Mouse (Mus musculus): Measurements from ENCODE around the gene Carm1. TPM values are rescaled to one million over a fixed set of nuclear protein-coding genes. Genes with fewer than 3 reads are reported as not detected.

Carm1 gene
- polyA plus RNA-seq (2014; fragmentation: Nextera tagmentation; extraction: Ambion mirVana), result 54.9 TPM in 2 replicates

- H3K9me3 ChIP-seq (ENCODE audit: control insufficient read depth, low read length), result no peaks in the 10 kb centered on the region
- peak within 1 kb of the TSS; percentile 71 for H3K4me2 ChIP-seq
- H3K27me3 ChIP-seq (replicated peaks; ENCODE audit: control insufficient read depth, insufficient read depth, low read length), result no peaks in the 10 kb centered on the region
- peaks cover 11% of the 10 kb centered on the region for H3K4me1 ChIP-seq (replicated peaks; ENCODE audit: control insufficient read depth, insufficient read depth, low read length)
- H3K9ac ChIP-seq (ENCODE audit: low read depth, low read length), result peak within 1 kb of the TSS; percentile 97
- no peak for ATAC-seq (replicated peaks; ENCODE audit: low FRiP score)
- WGBS, result under 1% methylated on average over 40 of the region's 52 CpGs
- DNase-seq (ENCODE audit: low spot score), result no peak
- H3K36me3 ChIP-seq (ENCODE audit: control insufficient read depth, insufficient read depth, low read length), result peaks cover 7% of the 10 kb centered on the region
- H3K4me3 ChIP-seq (ENCODE audit: low read depth, low read length), result peak within 1 kb of the TSS; percentile 88
- peak within 1 kb of the TSS; percentile 98 for H3K27ac ChIP-seq (ENCODE audit: low read depth, low read length)
Measured at GRCm38 (mm10) chr9:21546789-21547074, at the start of gene Carm1. Gene Carm1, plus strand, starts transcription at chr9:21546894.

GRCm38 (mm10) chr9:21497050-21497542, 49.6 kb upstream of the Carm1 start:
- H3K27me3 ChIP-seq (replicated peaks; ENCODE audit: control insufficient read depth, insufficient read depth, low read length), result no peaks in the 10 kb centered on the region
- H3K4me3 ChIP-seq (ENCODE audit: low read depth, low read length), result no peak overlapping the region
- H3K27ac ChIP-seq (ENCODE audit: low read depth, low read length), result peak overlapping the region; percentile 13; the same call in 1 of the 2 replicates
- no peak overlapping the region for H3K9ac ChIP-seq (ENCODE audit: low read depth, low read length)
- WGBS, result 93% methylated on average over 16 of the region's 16 CpGs
- no peak overlapping the region for H3K4me2 ChIP-seq
- no peak for DNase-seq (ENCODE audit: low spot score)
- no peaks in the 10 kb centered on the region for H3K9me3 ChIP-seq (ENCODE audit: control insufficient read depth, low read length)
- no peak for ATAC-seq (replicated peaks; ENCODE audit: low FRiP score)
- H3K36me3 ChIP-seq (ENCODE audit: control insufficient read depth, insufficient read depth, low read length), result peaks cover 19% of the 10 kb centered on the region
- peaks cover 6% of the 10 kb centered on the region for H3K4me1 ChIP-seq (replicated peaks; ENCODE audit: control insufficient read depth, insufficient read depth, low read length)

- WGBS, result 91% methylated on average over 2 of the region's 2 CpGs
- H3K4me1 ChIP-seq (replicated peaks; ENCODE audit: control insufficient read depth, insufficient read depth, low read length), result peaks cover 6% of the 10 kb centered on the region
- no peaks in the 10 kb centered on the region for H3K27me3 ChIP-seq (replicated peaks; ENCODE audit: control insufficient read depth, insufficient read depth, low read length)
- H3K4me2 ChIP-seq, result no peak overlapping the region
- no peak for DNase-seq (ENCODE audit: low spot score)
- H3K36me3 ChIP-seq (ENCODE audit: control insufficient read depth, insufficient read depth, low read length), result peaks cover 19% of the 10 kb centered on the region
- H3K9ac ChIP-seq (ENCODE audit: low read depth, low read length), result no peak overlapping the region
- H3K27ac ChIP-seq (ENCODE audit: low read depth, low read length), result no peak overlapping the region
- no peaks in the 10 kb centered on the region for H3K9me3 ChIP-seq (ENCODE audit: control insufficient read depth, low read length)
- no peak overlapping the region for H3K4me3 ChIP-seq (ENCODE audit: low read depth, low read length)
- ATAC-seq (replicated peaks; ENCODE audit: low FRiP score), result no peak
Measured at GRCm38 (mm10) chr9:21497664-21498063, 49.0 kb upstream of the Carm1 start.

GRCm38 (mm10) chr9:21498284-21498902, 48.3 kb upstream of the Carm1 start:
- ATAC-seq (replicated peaks; ENCODE audit: low FRiP score) (no peak), DNase-seq (ENCODE audit: low spot score) (no peak)
- Histone ChIP-seq H3K9ac (ENCODE audit: low read depth, low read length) (no peak overlapping the region), H3K36me3 (ENCODE audit: control insufficient read depth, insufficient read depth, low read length) (peaks cover 20% of the 10 kb centered on the region), H3K27ac (ENCODE audit: low read depth, low read length) (no peak overlapping the region), H3K4me1 (replicated peaks; ENCODE audit: control insufficient read depth, insufficient read depth, low read length) (peaks cover 6% of the 10 kb centered on the region), H3K27me3 (replicated peaks; ENCODE audit: control insufficient read depth, insufficient read depth, low read length) (no peaks in the 10 kb centered on the region), H3K4me2 (no peak overlapping the region), H3K9me3 (ENCODE audit: control insufficient read depth, low read length) (no peaks in the 10 kb centered on the region), H3K4me3 (ENCODE audit: low read depth, low read length) (no peak overlapping the region)
- 91% methylated on average over 12 of the region's 12 CpGs for WGBS

GRCm38 (mm10) chr9:21503352-21503751, 43.3 kb upstream of the Carm1 start:
- H3K9me3 ChIP-seq (ENCODE audit: control insufficient read depth, low read length), result no peaks in the 10 kb centered on the region
- no peak for DNase-seq (ENCODE audit: low spot score)
- peaks cover 47% of the 10 kb centered on the region for H3K36me3 ChIP-seq (ENCODE audit: control insufficient read depth, insufficient read depth, low read length)
- H3K9ac ChIP-seq (ENCODE audit: low read depth, low read length), result no peak overlapping the region
- WGBS, result 93% methylated on average over 8 of the region's 8 CpGs
- no peak for ATAC-seq (replicated peaks; ENCODE audit: low FRiP score)
- H3K4me2 ChIP-seq, result no peak overlapping the region
- H3K4me3 ChIP-seq (ENCODE audit: low read depth, low read length), result no peak overlapping the region
- H3K27ac ChIP-seq (ENCODE audit: low read depth, low read length), result no peak overlapping the region
- H3K4me1 ChIP-seq (replicated peaks; ENCODE audit: control insufficient read depth, insufficient read depth, low read length), result no peaks in the 10 kb centered on the region
- no peaks in the 10 kb centered on the region for H3K27me3 ChIP-seq (replicated peaks; ENCODE audit: control insufficient read depth, insufficient read depth, low read length)

GRCm38 (mm10) chr9:21505767-21506166, 40.9 kb upstream of the Carm1 start:
- H3K27ac ChIP-seq (ENCODE audit: low read depth, low read length), result no peak overlapping the region
- H3K4me2 ChIP-seq, result no peak overlapping the region
- peaks cover 8% of the 10 kb centered on the region for H3K4me1 ChIP-seq (replicated peaks; ENCODE audit: control insufficient read depth, insufficient read depth, low read length)
- H3K4me3 ChIP-seq (ENCODE audit: low read depth, low read length), result no peak overlapping the region
- H3K36me3 ChIP-seq (ENCODE audit: control insufficient read depth, insufficient read depth, low read length), result peaks cover 42% of the 10 kb centered on the region
- no peaks in the 10 kb centered on the region for H3K27me3 ChIP-seq (replicated peaks; ENCODE audit: control insufficient read depth, insufficient read depth, low read length)
- DNase-seq (ENCODE audit: low spot score), result no peak
- H3K9ac ChIP-seq (ENCODE audit: low read depth, low read length), result no peak overlapping the region
- no peak for ATAC-seq (replicated peaks; ENCODE audit: low FRiP score)
- H3K9me3 ChIP-seq (ENCODE audit: control insufficient read depth, low read length), result no peaks in the 10 kb centered on the region

- H3K9ac ChIP-seq (ENCODE audit: low read depth, low read length), result no peak overlapping the region
- H3K9me3 ChIP-seq (ENCODE audit: control insufficient read depth, low read length), result no peaks in the 10 kb centered on the region
- H3K4me3 ChIP-seq (ENCODE audit: low read depth, low read length), result no peak overlapping the region
- no peaks in the 10 kb centered on the region for H3K27me3 ChIP-seq (replicated peaks; ENCODE audit: control insufficient read depth, insufficient read depth, low read length)
- peaks cover 42% of the 10 kb centered on the region for H3K36me3 ChIP-seq (ENCODE audit: control insufficient read depth, insufficient read depth, low read length)
- H3K4me2 ChIP-seq, result no peak overlapping the region
- DNase-seq (ENCODE audit: low spot score), result no peak
- H3K4me1 ChIP-seq (replicated peaks; ENCODE audit: control insufficient read depth, insufficient read depth, low read length), result peaks cover 11% of the 10 kb centered on the region
- ATAC-seq (replicated peaks; ENCODE audit: low FRiP score), result no peak
- 87% methylated on average over 15 of the region's 15 CpGs for WGBS
- no peak overlapping the region for H3K27ac ChIP-seq (ENCODE audit: low read depth, low read length)
Measured at GRCm38 (mm10) chr9:21507753-21508430, 38.8 kb upstream of the Carm1 start.

- peak overlapping the region; percentile 51; the same call in 1 of the 2 replicates for H3K27ac ChIP-seq (ENCODE audit: low read depth, low read length)
- ATAC-seq (replicated peaks; ENCODE audit: low FRiP score) (no peak), DNase-seq (ENCODE audit: low spot score) (no peak)
- H3K4me3 ChIP-seq (ENCODE audit: low read depth, low read length), result peak overlapping the region; percentile 74
- H3K27me3 ChIP-seq (replicated peaks; ENCODE audit: control insufficient read depth, insufficient read depth, low read length), result no peaks in the 10 kb centered on the region
- peak overlapping the region; percentile 82 for H3K4me2 ChIP-seq
- peaks cover 36% of the 10 kb centered on the region for H3K36me3 ChIP-seq (ENCODE audit: control insufficient read depth, insufficient read depth, low read length)
- peak overlapping the region; percentile 82; the same call in 1 of the 2 replicates for H3K9ac ChIP-seq (ENCODE audit: low read depth, low read length)
- peaks cover 11% of the 10 kb centered on the region for H3K4me1 ChIP-seq (replicated peaks; ENCODE audit: control insufficient read depth, insufficient read depth, low read length)
- WGBS, result 75% methylated on average over 7 of the region's 7 CpGs
- no peaks in the 10 kb centered on the region for H3K9me3 ChIP-seq (ENCODE audit: control insufficient read depth, low read length)
Measured at GRCm38 (mm10) chr9:21508871-21509404, 37.8 kb upstream of the Carm1 start.
